Mouse (Mus musculus) E14TG2a.4 (cell line): ENCODE results near the gene Enpp7.

Experiments used
- H3K27me3 ChIP-seq: 2 replicates; pipeline ENCODE4 v1.6.1; 2014; ENCODE audit warnings: low read length, control low read depth; ENCODE audit not compliant: insufficient read depth
- H3K36me3 ChIP-seq: 2 replicates; pipeline ENCODE4 v1.6.1; 2014; ENCODE audit warnings: low read length, control low read depth; ENCODE audit not compliant: insufficient read depth
- H3K4me1 ChIP-seq: replicated peaks from 2 replicates; pipeline ENCODE4 v1.6.1; 2014; ENCODE audit warnings: low read depth, low read length, control low read depth
- H3K4me3 ChIP-seq: replicated peaks from 2 replicates; pipeline ENCODE4 v1.5.1; 2014; ENCODE audit warnings: mild to moderate bottlenecking, low read length
- H3K9me3 ChIP-seq: 2 replicates; pipeline ENCODE4 v1.6.1; 2014; ENCODE audit warnings: low read length, control low read depth
- CTCF ChIP-seq: conservative IDR thresholded peaks from 2 replicates; pipeline ENCODE4 v1.5.1; 2014; ENCODE audit warnings: low read length
- NANOG ChIP-seq: IDR thresholded peaks from 2 replicates; pipeline ENCODE4 v1.6.1; 2014; ENCODE audit warnings: borderline replicate concordance, low read length, mixed read lengths
- POU5F1 ChIP-seq: IDR thresholded peaks from 2 replicates; pipeline ENCODE4 v1.6.1; 2014; ENCODE audit warnings: low read length, borderline replicate concordance

Gene Enpp7

DNA sequence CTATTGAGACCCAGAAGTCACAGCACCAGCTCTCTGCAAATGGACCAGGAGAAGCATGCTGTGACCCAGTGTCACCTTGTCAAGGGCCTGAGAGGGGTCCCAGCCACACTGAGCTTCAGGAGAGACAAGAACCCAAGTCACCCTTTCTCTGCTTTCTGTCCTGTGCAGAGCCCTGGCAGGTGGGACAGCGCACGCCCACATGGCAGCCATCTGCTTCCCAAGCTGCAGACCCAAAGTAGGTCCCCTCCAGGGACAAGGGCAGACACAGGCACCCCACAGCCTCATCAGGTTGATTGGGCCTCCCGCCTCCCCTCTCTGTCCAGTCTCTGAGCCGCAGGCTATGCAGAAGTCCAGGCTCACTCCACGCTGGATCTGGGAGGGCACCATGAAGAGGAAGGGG, 24.1 kb upstream of the Enpp7 start:
- peaks cover 23% of the 10 kb centered on the region for H3K27me3 ChIP-seq
- H3K9me3 ChIP-seq: no peaks in the 10 kb centered on the region
- H3K36me3 ChIP-seq: no peaks in the 10 kb centered on the region
- peak overlapping the region; percentile 32; the same call in 1 of the 2 replicates for H3K4me3 ChIP-seq
- no peak for TF ChIP-seq NANOG
- TF ChIP-seq CTCF: no peak
- TF ChIP-seq POU5F1: no peak
- peaks cover 21% of the 10 kb centered on the region for H3K4me1 ChIP-seq

DNA sequence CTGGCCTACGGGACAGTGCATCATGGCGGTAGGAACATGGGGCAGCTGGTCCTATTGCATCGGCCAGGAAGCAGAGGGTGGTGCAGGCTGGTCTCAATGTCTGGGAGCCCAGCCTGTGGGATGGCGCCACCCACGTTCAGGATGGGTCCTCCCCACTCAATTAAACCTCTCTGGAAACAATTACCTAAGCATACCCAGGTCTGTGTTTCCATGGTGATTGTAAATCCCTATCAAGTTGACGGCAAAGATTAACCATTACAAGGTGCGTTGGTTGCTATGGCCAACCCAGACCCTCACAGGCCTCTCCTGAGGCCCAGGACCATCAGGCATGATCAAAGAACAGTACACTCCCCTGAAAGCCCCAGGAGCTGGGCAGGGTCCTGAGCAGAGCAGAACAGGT, 22.9 kb upstream of the Enpp7 start:
- Histone ChIP-seq H3K4me1 (peaks cover 21% of the 10 kb centered on the region), H3K9me3 (no peaks in the 10 kb centered on the region), H3K4me3 (no peak overlapping the region), H3K36me3 (no peaks in the 10 kb centered on the region), H3K27me3 (peaks cover 18% of the 10 kb centered on the region)
- no peak for TF ChIP-seq NANOG
- no peak for TF ChIP-seq CTCF
- no peak for TF ChIP-seq POU5F1

DNA sequence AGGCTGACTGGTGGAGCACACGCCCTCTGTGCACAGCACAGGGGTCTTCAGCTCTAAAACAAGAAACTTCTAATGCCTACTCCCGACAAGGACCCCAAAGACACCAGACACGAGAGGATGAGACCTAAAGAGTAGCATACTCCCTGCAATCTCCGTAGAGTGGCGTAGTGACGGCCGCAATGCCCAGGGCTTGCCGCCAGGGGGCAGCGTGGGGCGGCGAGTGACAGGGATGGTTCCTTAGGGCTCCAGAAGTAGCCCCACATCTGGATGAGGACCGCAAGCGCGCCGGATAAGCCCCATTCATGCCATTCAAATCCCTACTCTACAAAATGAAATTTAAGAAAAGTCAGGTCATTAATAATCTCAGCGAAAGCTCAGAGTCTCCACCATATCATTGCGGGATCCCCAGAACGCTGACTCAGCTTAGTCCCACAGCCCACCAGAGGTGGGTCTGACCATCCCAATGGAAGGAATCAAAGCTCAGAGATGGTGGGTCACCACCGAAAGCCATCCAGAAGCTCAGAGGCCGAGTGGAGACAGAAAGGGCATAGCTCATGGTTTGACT, 16.4 kb upstream of the Enpp7 start:
- no peak for TF ChIP-seq POU5F1
- TF ChIP-seq CTCF: peak; percentile 97
- Histone ChIP-seq H3K36me3 (no peaks in the 10 kb centered on the region), H3K9me3 (no peaks in the 10 kb centered on the region), H3K4me1 (peaks cover 8% of the 10 kb centered on the region), H3K4me3 (no peak overlapping the region), H3K27me3 (peaks cover 43% of the 10 kb centered on the region)

DNA sequence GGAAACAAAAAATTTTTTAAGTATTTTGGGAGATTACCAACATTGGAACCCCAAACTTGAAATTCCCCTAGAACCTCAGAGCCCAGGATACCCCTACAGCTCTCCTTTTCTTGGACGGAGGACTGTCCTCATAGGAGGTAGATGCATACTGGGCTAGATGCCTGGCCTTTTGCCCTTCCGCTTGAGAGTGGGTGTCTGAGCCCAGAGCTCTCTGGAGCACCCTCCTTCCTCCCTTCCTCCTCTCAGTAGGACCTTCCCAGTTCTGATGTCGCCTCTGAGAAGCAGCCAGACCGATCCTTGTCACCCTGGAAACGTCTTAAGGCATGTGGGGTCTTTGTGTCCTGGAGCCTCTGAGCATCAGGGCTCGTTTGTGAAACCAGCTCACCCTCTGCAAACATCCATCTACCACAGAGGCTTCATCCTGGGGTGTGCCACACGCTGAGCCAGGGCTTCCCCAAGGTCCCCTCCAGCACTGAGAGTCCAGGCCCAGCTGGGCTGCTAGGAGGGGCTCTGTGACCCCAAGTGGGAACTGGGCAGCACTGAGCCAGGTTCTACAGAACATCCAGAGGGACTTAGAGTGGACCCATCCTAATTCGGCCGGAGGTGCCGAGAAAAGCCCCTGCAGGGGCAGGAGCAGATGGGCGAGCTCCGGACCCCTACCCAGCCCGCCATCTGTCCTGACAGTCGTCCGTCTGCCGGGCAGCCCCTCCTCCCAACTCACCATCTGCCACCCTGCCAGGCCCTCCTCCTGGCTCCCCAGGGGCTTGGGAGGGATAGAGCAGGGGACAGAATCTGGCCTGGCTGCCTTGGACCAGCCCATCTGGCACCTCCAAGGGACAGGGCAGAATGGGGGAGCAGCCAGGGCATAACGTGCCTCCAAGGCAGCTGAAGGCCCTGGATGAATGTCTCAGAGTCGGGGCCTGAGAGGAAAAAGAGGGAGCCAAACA, 15.3 kb upstream of the Enpp7 start:
- TF ChIP-seq POU5F1: no peak
- TF ChIP-seq CTCF: no peak
- TF ChIP-seq NANOG: no peak
- H3K27me3 ChIP-seq: peaks cover 37% of the 10 kb centered on the region
- no peaks in the 10 kb centered on the region for H3K9me3 ChIP-seq
- H3K36me3 ChIP-seq: no peaks in the 10 kb centered on the region
- H3K4me3 ChIP-seq: no peak overlapping the region
- H3K4me1 ChIP-seq: peaks cover 8% of the 10 kb centered on the region

DNA sequence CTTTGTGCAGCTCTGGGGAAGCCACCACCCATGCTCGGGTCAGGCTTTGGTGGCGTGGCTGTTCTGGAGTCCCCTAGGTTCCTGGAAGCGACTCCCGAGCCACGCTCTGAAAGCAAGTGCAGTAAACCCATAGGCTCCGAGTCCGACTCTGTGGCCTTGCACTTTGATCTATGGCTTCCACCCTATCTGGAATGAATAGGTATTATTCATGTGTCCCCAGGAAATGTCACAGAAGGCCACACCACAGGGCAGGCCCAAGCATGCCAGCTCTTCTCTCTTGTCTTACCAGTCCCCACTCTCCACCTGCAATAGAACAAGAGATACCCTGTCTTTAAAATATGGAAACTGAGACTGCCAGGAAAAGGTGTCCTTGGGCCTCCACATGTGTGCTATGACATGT, 13.6 kb upstream of the Enpp7 start:
- Histone ChIP-seq H3K4me1 (peaks cover 8% of the 10 kb centered on the region), H3K4me3 (no peak overlapping the region), H3K36me3 (no peaks in the 10 kb centered on the region), H3K27me3 (peaks cover 51% of the 10 kb centered on the region), H3K9me3 (no peaks in the 10 kb centered on the region)
- TF ChIP-seq NANOG: no peak
- TF ChIP-seq CTCF: no peak

DNA sequence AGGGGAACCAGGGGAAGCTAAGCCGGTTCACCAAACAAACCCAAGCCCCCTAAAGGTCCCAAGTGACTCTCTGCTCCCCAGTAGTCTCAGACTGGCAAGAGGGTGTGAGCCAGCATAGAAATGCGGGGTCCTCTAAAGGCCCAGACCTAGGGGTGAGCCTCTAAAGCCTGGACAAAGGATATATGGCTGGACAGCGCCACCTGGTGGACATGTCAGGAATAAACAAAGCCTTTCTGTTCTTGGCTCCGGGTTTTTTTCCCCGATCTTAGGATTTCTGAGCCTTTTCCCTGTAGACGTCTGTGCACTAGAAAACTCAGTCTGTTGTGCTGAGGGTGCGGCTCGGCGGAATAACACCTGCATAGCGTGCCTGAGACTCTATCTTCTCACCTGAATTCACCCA, 12.6 kb upstream of the Enpp7 start:
- H3K4me1 ChIP-seq: peaks cover 8% of the 10 kb centered on the region
- no peak overlapping the region for H3K4me3 ChIP-seq
- TF ChIP-seq POU5F1: no peak
- no peak for TF ChIP-seq NANOG
- TF ChIP-seq CTCF: peak; percentile 97
- peaks cover 51% of the 10 kb centered on the region for H3K27me3 ChIP-seq
- H3K9me3 ChIP-seq: no peaks in the 10 kb centered on the region
- H3K36me3 ChIP-seq: no peaks in the 10 kb centered on the region

DNA sequence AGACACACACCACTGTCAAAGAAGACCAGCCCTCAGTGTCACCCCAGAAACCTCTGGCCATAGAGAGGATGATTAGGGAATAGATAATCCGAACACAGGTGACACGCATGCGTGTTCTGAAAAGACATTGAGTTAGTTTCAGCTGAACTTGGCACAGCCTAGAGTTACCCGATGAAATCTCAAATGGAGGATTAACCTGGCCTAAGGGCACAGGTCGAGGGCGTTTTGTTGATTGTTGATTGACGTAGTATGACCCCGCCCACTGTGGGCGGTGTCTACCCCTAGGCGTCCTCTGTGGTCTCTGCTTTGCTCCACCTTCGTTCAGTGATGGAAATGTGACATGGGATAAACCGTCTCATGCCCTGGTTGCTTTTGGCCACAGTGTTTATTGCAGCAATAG, 12.1 kb upstream of the Enpp7 start:
- no peak overlapping the region for H3K4me3 ChIP-seq
- H3K9me3 ChIP-seq: no peaks in the 10 kb centered on the region
- no peaks in the 10 kb centered on the region for H3K36me3 ChIP-seq
- H3K4me1 ChIP-seq: peaks cover 8% of the 10 kb centered on the region
- peaks cover 48% of the 10 kb centered on the region for H3K27me3 ChIP-seq
- TF ChIP-seq NANOG: no peak
- TF ChIP-seq CTCF: no peak
- TF ChIP-seq POU5F1: no peak

DNA sequence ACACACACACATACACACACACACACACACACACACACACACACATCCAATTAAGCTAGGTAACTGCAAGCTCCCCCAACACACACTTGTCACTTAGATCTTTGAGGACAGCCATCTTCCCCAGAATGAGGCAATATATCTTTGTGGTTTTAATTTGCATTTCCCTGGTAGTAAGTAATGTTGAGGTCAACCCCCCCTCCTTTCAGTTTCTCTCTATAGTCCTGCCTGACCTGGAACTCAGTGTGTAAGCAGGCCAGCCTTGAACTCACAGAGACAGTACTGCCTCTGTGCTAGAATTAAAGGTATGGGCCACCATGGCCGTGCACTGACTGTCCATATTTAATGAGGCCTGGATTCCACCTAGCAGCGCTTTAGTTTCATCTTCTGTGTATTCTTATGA, 7.6 kb upstream of the Enpp7 start:
- TF ChIP-seq NANOG (no peak), CTCF (no peak), POU5F1 (no peak)
- Histone ChIP-seq H3K4me3 (no peak overlapping the region), H3K27me3 (peaks cover 33% of the 10 kb centered on the region), H3K36me3 (no peaks in the 10 kb centered on the region), H3K9me3 (no peaks in the 10 kb centered on the region), H3K4me1 (peaks cover 14% of the 10 kb centered on the region)
